Mouse (Mus musculus): ENCODE data around the gene Emc1. TPM values are rescaled to one million over a fixed set of nuclear protein-coding genes. Genes with fewer than 3 reads are reported as not detected.

The Emc1 gene
- polyA plus RNA-seq, 1 experiment from 2014 or later = 35.4 TPM

Small RNA genes lying within 50 kb of the gene (microRNA-seq; reads per million reads assigned to microRNA genes)
- 1.1 reads per million for gene Gm24245
- 0.63 reads per million for gene Gm25732

Other genes starting within 250 kb of the Emc1 start
- 589 and 818 TPM in 2 replicates for gene Minos1, start 221.5 kb upstream of the Emc1 start, polyA plus RNA-seq (2015; fragmentation: Nextera tagmentation; extraction: Ambion mirVana)
- 363 and 375 TPM in 2 replicates for gene Capzb, start 159.7 kb upstream of the Emc1 start, polyA plus RNA-seq (2015; fragmentation: Nextera tagmentation; extraction: Ambion mirVana)
- 6.8 and 9.6 TPM in 2 replicates for gene Pqlc2, start 41.9 kb upstream of the Emc1 start, polyA plus RNA-seq (2015; fragmentation: Nextera tagmentation; extraction: Ambion mirVana)
- gene Akr7a5, start 41.8 kb upstream of the Emc1 start, polyA plus RNA-seq (2015; fragmentation: Nextera tagmentation; extraction: Ambion mirVana) = 58.1 and 76.7 TPM in 2 replicates
- 59.4 and 78.8 TPM in 2 replicates for gene Mrto4, start within 50 bp of the Emc1 start, polyA plus RNA-seq (2015; fragmentation: Nextera tagmentation; extraction: Ambion mirVana)
- gene Ubr4, start within 50 bp of the Emc1 start, polyA plus RNA-seq (2015; fragmentation: Nextera tagmentation; extraction: Ambion mirVana) = 49.1 and 65.6 TPM in 2 replicates
- 2.4 and 3.4 TPM in 2 replicates for gene Iffo2, start 178.0 kb downstream of the Emc1 start, polyA plus RNA-seq (2015; fragmentation: Nextera tagmentation; extraction: Ambion mirVana)